Mouse (Mus musculus) hindbrain, embryonic 12.5 days (tissue): ENCODE data around the gene Gm20388. TPM values are rescaled to one million over a fixed set of nuclear protein-coding genes. Genes with fewer than 3 reads are reported as not detected.
A peak's percentile ranks its signal among the peaks of the same experiment; 100 is the strongest.
"Not testable (repeated sequence)": the region's sequence is repeated elsewhere in the genome, so short reads cannot be mapped to it uniquely, and the experiment has no call there.

Experiments
- ATAC-seq: fragments of 200-750 bp; cut with Nextera tagmentation; 2 replicates; pipeline ENCODE4 v1.8.0; 2017; ENCODE audit warnings: moderate TSS enrichment; ENCODE audit not compliant: low FRiP score
- H3K27ac ChIP-seq: fragments of 300-500 bp; sonication (generic); 2 replicates; pipeline ENCODE4 v1.5.1; 2016; ENCODE audit warnings: mild to moderate bottlenecking
- H3K27me3 ChIP-seq: fragments of 300-500 bp; sonication (generic); 2 replicates; pipeline ENCODE4 v1.6.1; 2016; ENCODE audit warnings: mild to moderate bottlenecking
- H3K36me3 ChIP-seq: fragments of 300-500 bp; sonication (generic); 2 replicates; pipeline ENCODE4 v1.6.1; 2016; ENCODE audit warnings: mild to moderate bottlenecking
- H3K4me1 ChIP-seq: fragments of 300-500 bp; sonication (generic); 2 replicates; pipeline ENCODE4 v1.6.1; 2016
- H3K4me2 ChIP-seq: fragments of 300-500 bp; sonication (generic); replicated peaks from 2 replicates; pipeline ENCODE4 v1.6.1; 2016; ENCODE audit warnings: mild to moderate bottlenecking
- H3K4me3 ChIP-seq: fragments of 300-500 bp; sonication (generic); 2 replicates; pipeline ENCODE4 v1.5.1; 2016; ENCODE audit warnings: mild to moderate bottlenecking
- H3K9ac ChIP-seq: fragments of 300-500 bp; sonication (generic); 2 replicates; pipeline ENCODE4 v1.6.1; 2016; ENCODE audit warnings: mild to moderate bottlenecking, moderate library complexity
- H3K9me3 ChIP-seq: fragments of 300-500 bp; sonication (generic); replicated peaks from 2 replicates; pipeline ENCODE4 v1.6.1; 2016; ENCODE audit warnings: mild to moderate bottlenecking
- WGBS: fragments of 180-500 bp; shearing (Covaris S2); methylation state at CpG from one replicate; pipeline ENCODE4 v1.1.7; 2016; 5-methylcytosine and 5-hydroxymethylcytosine counted together
- polyA plus RNA-seq: library from polyadenylated mRNA; unstranded; fragments of >200 nt; fragmentation: Nextera tagmentation; extraction: Ambion mirVana; gene quantifications from 2 replicates; pipeline ENCODE4 v1.2.1, GENCODE M21; 2016

Gm20388 gene
- polyA plus RNA-seq, 1 experiment from 2014 or later: not detected

GRCm38 (mm10) chr8:120665726-120666455, 755.2 kb downstream of the Gm20388 start:
- no peaks in the 10 kb centered on the region for H3K27me3 ChIP-seq
- H3K9ac ChIP-seq: 0 out of 2 replicates have a peak overlapping the region, but pooled peaks have one; percentile 18
- H3K27ac ChIP-seq: no peak overlapping the region
- peaks cover 42% of the 10 kb centered on the region for H3K4me1 ChIP-seq
- 67% methylated on average over 3 of the region's 3 CpGs for WGBS
- peak overlapping the region; percentile 91 for H3K4me2 ChIP-seq
- peak overlapping the region; percentile 75; the same call in 1 of the 2 replicates for H3K4me3 ChIP-seq
- no peaks in the 10 kb centered on the region for H3K9me3 ChIP-seq
- ATAC-seq: no peak
- H3K36me3 ChIP-seq: peaks cover 17% of the 10 kb centered on the region

GRCm38 (mm10) chr8:120666807-120667470, 756.3 kb downstream of the Gm20388 start:
- WGBS: 3% methylated on average over 17 of the region's 17 CpGs
- H3K27ac ChIP-seq: no peak overlapping the region
- no peak for ATAC-seq

GRCm38 (mm10) chr8:120667561-120668373, 757.1 kb downstream of the Gm20388 start, which contains the start of the genes Gm27021 and Cox4i1:
Gene Gm27021, minus strand, starts transcription at chr8:120668079.
Gene Cox4i1, plus strand, starts transcription at chr8:120668222.
- Histone ChIP-seq H3K27ac (peak within 1 kb of the TSS; percentile 86), H3K27me3 (no peaks in the 10 kb centered on the region), H3K9ac (peak within 1 kb of the TSS; percentile 95), H3K4me2 (peak within 1 kb of the TSS; percentile 91), H3K4me3 (peak within 1 kb of the TSS; percentile 75), H3K36me3 (peaks cover 36% of the 10 kb centered on the region), H3K9me3 (no peaks in the 10 kb centered on the region), H3K4me1 (peaks cover 46% of the 10 kb centered on the region)
- ATAC-seq: peak; percentile 94
- under 1% methylated on average over 84 of the region's 105 CpGs for whole genome bisulfite sequencing

More at GRCm38 (mm10) chr8:120666807-120667470, 756.3 kb downstream of the Gm20388 start:
- peak overlapping the region; percentile 91 for H3K4me2 ChIP-seq
- H3K4me1 ChIP-seq: peaks cover 46% of the 10 kb centered on the region
- no peaks in the 10 kb centered on the region for H3K27me3 ChIP-seq
- peak overlapping the region; percentile 75 for H3K4me3 ChIP-seq
- H3K9me3 ChIP-seq: no peaks in the 10 kb centered on the region
- H3K36me3 ChIP-seq: peaks cover 28% of the 10 kb centered on the region
- H3K9ac ChIP-seq: peak overlapping the region; percentile 95

- ATAC-seq: peak; percentile 68
- Histone ChIP-seq H3K9ac (peak within 1 kb of the TSS; percentile 95), H3K36me3 (peaks cover 41% of the 10 kb centered on the region), H3K4me1 (peaks cover 46% of the 10 kb centered on the region), H3K4me3 (peak within 1 kb of the TSS; percentile 75), H3K9me3 (no peaks in the 10 kb centered on the region), H3K4me2 (peak within 1 kb of the TSS; percentile 91), H3K27ac (peak within 1 kb of the TSS; percentile 86), H3K27me3 (no peaks in the 10 kb centered on the region)
- WGBS: under 1% methylated on average over 50 of the region's 51 CpGs
Measured at GRCm38 (mm10) chr8:120668374-120668905, 757.8 kb downstream of the Gm20388 start, which contains the start of gene Emc8. Gene Emc8, minus strand, starts transcription at chr8:120668573.

GRCm38 (mm10) chr8:120671775-120672174, 761.1 kb downstream of the Gm20388 start:
- no peak for ATAC-seq
- peaks cover 50% of the 10 kb centered on the region for H3K36me3 ChIP-seq
- H3K4me2 ChIP-seq: no peak overlapping the region
- H3K9me3 ChIP-seq: no peaks in the 10 kb centered on the region
- no peak overlapping the region for H3K9ac ChIP-seq
- no peak overlapping the region for H3K4me3 ChIP-seq
- WGBS: 58% methylated on average over 6 of the region's 6 CpGs
- H3K27me3 ChIP-seq: no peaks in the 10 kb centered on the region
- no peak overlapping the region for H3K27ac ChIP-seq
- H3K4me1 ChIP-seq: peaks cover 22% of the 10 kb centered on the region

- Histone ChIP-seq H3K4me1 (peaks cover 18% of the 10 kb centered on the region), H3K4me2 (no peak overlapping the region), H3K9me3 (no peaks in the 10 kb centered on the region), H3K36me3 (peaks cover 50% of the 10 kb centered on the region), H3K27me3 (no peaks in the 10 kb centered on the region), H3K27ac (no peak overlapping the region), H3K9ac (no peak overlapping the region), H3K4me3 (no peak overlapping the region)
- ATAC-seq: no peak
- 92% methylated on average over 16 of the region's 16 CpGs for WGBS
Measured at GRCm38 (mm10) chr8:120672626-120673229, 762.1 kb downstream of the Gm20388 start.

- H3K4me3 ChIP-seq: no peak overlapping the region
- no peak overlapping the region for H3K9ac ChIP-seq
- no peak for ATAC-seq
- H3K27ac ChIP-seq: no peak overlapping the region
- H3K27me3 ChIP-seq: no peaks in the 10 kb centered on the region
- H3K4me2 ChIP-seq: no peak overlapping the region
- peaks cover 50% of the 10 kb centered on the region for H3K36me3 ChIP-seq
- H3K9me3 ChIP-seq: no peaks in the 10 kb centered on the region
- peaks cover 18% of the 10 kb centered on the region for H3K4me1 ChIP-seq
- 98% methylated on average over 7 of the region's 7 CpGs for WGBS
Measured at GRCm38 (mm10) chr8:120673298-120673697, 762.7 kb downstream of the Gm20388 start.

GRCm38 (mm10) chr8:120675718-120676117, 765.1 kb downstream of the Gm20388 start:
- no peak for ATAC-seq
- Histone ChIP-seq H3K36me3 (peaks cover 41% of the 10 kb centered on the region), H3K9ac (no peak overlapping the region), H3K4me2 (no peak overlapping the region), H3K27ac (no peak overlapping the region), H3K4me1 (peaks cover 6% of the 10 kb centered on the region), H3K27me3 (no peaks in the 10 kb centered on the region), H3K9me3 (no peaks in the 10 kb centered on the region), H3K4me3 (no peak overlapping the region)
- WGBS: 69% methylated on average over 8 of the region's 8 CpGs

- H3K4me2 ChIP-seq: no peak overlapping the region
- no peak overlapping the region for H3K27ac ChIP-seq
- H3K4me1 ChIP-seq: no peaks in the 10 kb centered on the region
- peak; percentile 64; the same call in 1 of the 2 replicates for ATAC-seq
- no peaks in the 10 kb centered on the region for H3K9me3 ChIP-seq
- H3K4me3 ChIP-seq: no peak overlapping the region
- WGBS: 9% methylated on average over 10 of the region's 10 CpGs
- no peak overlapping the region for H3K9ac ChIP-seq
- H3K27me3 ChIP-seq: no peaks in the 10 kb centered on the region
- H3K36me3 ChIP-seq: peaks cover 14% of the 10 kb centered on the region
Measured at GRCm38 (mm10) chr8:120678447-120678846, 767.8 kb downstream of the Gm20388 start.

GRCm38 (mm10) chr8:120679629-120680387, 769.2 kb downstream of the Gm20388 start:
- WGBS: 74% methylated on average over 11 of the region's 11 CpGs
- Histone ChIP-seq H3K36me3 (0 out of 2 replicates have a peak, but pooled peaks cover 5% of the 10 kb centered on the region), H3K27ac (no peak overlapping the region), H3K9ac (no peak overlapping the region), H3K9me3 (no peaks in the 10 kb centered on the region), H3K4me1 (0 out of 2 replicates have a peak, but pooled peaks cover 2% of the 10 kb centered on the region), H3K4me2 (no peak overlapping the region), H3K27me3 (no peaks in the 10 kb centered on the region), H3K4me3 (no peak overlapping the region)
- ATAC-seq: no peak

- ATAC-seq, H3K4me3 ChIP-seq, H3K4me2 ChIP-seq, H3K27me3 ChIP-seq, H3K27ac ChIP-seq, H3K9me3 ChIP-seq, H3K36me3 ChIP-seq, H3K4me1 ChIP-seq, H3K9ac ChIP-seq: not testable (repeated sequence)
- WGBS: 64% methylated on average over 7 of the region's 7 CpGs
Measured at GRCm38 (mm10) chr8:120680405-120680804, 769.8 kb downstream of the Gm20388 start.
